In the genomic region with DNA sequence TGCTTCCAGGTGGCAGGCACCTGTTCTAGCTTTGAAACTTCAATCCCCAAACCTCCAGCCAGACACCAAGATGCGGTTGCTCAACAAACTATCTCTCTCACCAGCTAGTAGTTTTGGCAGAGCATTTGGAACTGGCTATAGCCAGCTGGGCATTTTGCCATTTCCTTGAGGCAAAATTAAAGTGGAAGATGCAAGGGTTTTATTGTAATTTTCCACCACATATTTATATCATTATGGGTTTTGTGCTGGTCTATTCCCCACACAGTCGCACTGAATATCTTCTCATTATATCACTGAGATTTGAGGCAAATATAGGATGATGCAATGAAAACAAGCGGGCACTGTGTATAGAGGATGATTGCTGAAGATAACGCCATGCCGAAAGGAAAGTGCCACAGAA, we compare ENCODE assay signal across 14 mouse cellular contexts.
DNase-seq lines count a peak whose midpoint lies in the region; ATAC-seq and TF ChIP-seq lines count a peak whose summit lies in the region.
"Had no signal": no experiment of that assay in that cellular context is flagged by ENCODE, and none has a peak within 500 bp of the region (broad histone marks: within the 10 kb centered on the region; RNA-seq: fewer than 3 reads in every experiment).

No protein-coding gene starts in this region.

- peak; percentile 29 to 79 for DNase-seq in adrenal gland, adult (ENCODE audit: inconsistent age in 2 of 2, low spot score in 1 of 2)
- no peak for DNase-seq in adrenal gland, postnatal 4 days (ENCODE audit: low spot score in 2 of 2)
- DNase-seq in heart, postnatal 0 days (ENCODE audit: low spot score): peak; percentile 15
- no peak for DNase-seq in heart, postnatal 25 days (ENCODE audit: low spot score)
- DNase-seq in liver, adult 2 months (ENCODE audit: extremely low read depth, low read depth, low spot score): peak; percentile 62
- no peak for DNase-seq in liver
- DNase-seq in adrenal gland, postnatal 25 days: peak; percentile 25
- DNase-seq: cerebellum, adult 9-10 months; gastrocnemius, postnatal 14 days; lung, postnatal 14 days had no signal

- intact Hi-C loops in heart, postnatal 25 days (cut with DNase I): loop anchor here (5.0 kb wide), 2 partner anchors 34 to 101 kb away; partner anchors contain the start of gene Prkd1

- TF ChIP-seq EP300 in heart, postnatal 0 days (IDR thresholded peaks at IDR 0.05; ENCODE audit: low read depth): no peak

- no peak for TF ChIP-seq CTCF in heart, postnatal 0 days (IDR thresholded peaks at IDR 0.05; ENCODE audit: low read depth)
- no peak for TF ChIP-seq CTCF in liver, adult 2 months (IDR thresholded peaks at IDR 0.05; ENCODE audit: low read depth, low read length)

- no peaks in the 10 kb centered on the region for H3K79me2 ChIP-seq in liver, adult 2 months (ENCODE audit: control insufficient read depth, insufficient read depth, low read length)

- H3K27ac ChIP-seq in heart, postnatal 0 days (ENCODE audit: low read depth): no peak overlapping the region
- no peak overlapping the region for H3K27ac ChIP-seq in liver, adult 2 months (replicated peaks; ENCODE audit: insufficient read depth, low read depth, low read length)
- H3K27ac ChIP-seq in neural tube, embryonic 15.5 days (replicated peaks): no peak overlapping the region
- H3K27ac ChIP-seq: embryonic facial prominence, embryonic 13.5 days; hindbrain, embryonic 12.5 days; limb, embryonic 13.5 days had no signal

- no peak for TF ChIP-seq POLR2A in liver, adult 2 months (IDR thresholded peaks at IDR 0.05; ENCODE audit: extremely low read depth, insufficient read depth, low read length)

- WGBS in heart, postnatal 0 days: 75% methylated on average over 5 of the region's 5 CpGs
- 76% methylated on average over 5 of the region's 5 CpGs for WGBS in liver, adult 2 months
- WGBS in neural tube, embryonic 15.5 days: 67% methylated on average over 5 of the region's 5 CpGs

- peaks cover 28% of the 10 kb centered on the region for H3K4me1 ChIP-seq in heart, postnatal 0 days (ENCODE audit: control insufficient read depth, insufficient read depth)
- H3K4me1 ChIP-seq in liver, adult 2 months (ENCODE audit: control insufficient read depth, insufficient read depth, low read length): no peaks in the 10 kb centered on the region
- H3K4me1 ChIP-seq in neural tube, embryonic 15.5 days: peaks cover 18% of the 10 kb centered on the region

- H3K4me2 ChIP-seq in heart, postnatal 0 days (ENCODE audit: low read depth, low read length): no peak overlapping the region
- H3K4me2 ChIP-seq in neural tube, embryonic 15.5 days: no peak overlapping the region
- H3K4me2 ChIP-seq: embryonic facial prominence, embryonic 13.5 days; hindbrain, embryonic 12.5 days; limb, embryonic 13.5 days had no signal

- H3K36me3 ChIP-seq in heart, postnatal 0 days (replicated peaks; ENCODE audit: control insufficient read depth, insufficient read depth, low read length): no peaks in the 10 kb centered on the region
- H3K36me3 ChIP-seq in liver, adult 2 months (ENCODE audit: control insufficient read depth, insufficient read depth, low read length): no peaks in the 10 kb centered on the region
- H3K36me3 ChIP-seq in neural tube, embryonic 15.5 days: no peaks in the 10 kb centered on the region
- H3K36me3 ChIP-seq: embryonic facial prominence, embryonic 13.5 days; hindbrain, embryonic 12.5 days; limb, embryonic 13.5 days had no signal

- H3K9ac ChIP-seq in heart, postnatal 0 days (replicated peaks; ENCODE audit: low read depth, low read length): no peak overlapping the region
- H3K9ac ChIP-seq in liver, adult 2 months (ENCODE audit: low read depth, low read length): no peak overlapping the region
- no peak overlapping the region for H3K9ac ChIP-seq in neural tube, embryonic 15.5 days (replicated peaks)
- H3K9ac ChIP-seq: embryonic facial prominence, embryonic 13.5 days; hindbrain, embryonic 12.5 days; limb, embryonic 13.5 days had no signal

- no peak for ATAC-seq in heart, postnatal 0 days (ENCODE audit: insufficient read depth, low read depth)
- no peak; the same call in 1 of the 2 replicates for ATAC-seq in neural tube, embryonic 15.5 days (ENCODE audit: low FRiP score)

- H3K9me3 ChIP-seq in heart, postnatal 0 days (replicated peaks; ENCODE audit: control insufficient read depth, low read length): no peaks in the 10 kb centered on the region
- no peaks in the 10 kb centered on the region for H3K9me3 ChIP-seq in neural tube, embryonic 15.5 days (replicated peaks)
- H3K9me3 ChIP-seq: embryonic facial prominence, embryonic 13.5 days; hindbrain, embryonic 12.5 days; limb, embryonic 13.5 days had no signal

- no peaks in the 10 kb centered on the region for H3K27me3 ChIP-seq in heart, postnatal 0 days (ENCODE audit: control insufficient read depth, insufficient read depth, low read length)
- H3K27me3 ChIP-seq in liver, adult 2 months (ENCODE audit: control insufficient read depth, insufficient read depth, low read length): no peaks in the 10 kb centered on the region
- H3K27me3 ChIP-seq in neural tube, embryonic 15.5 days (replicated peaks): no peaks in the 10 kb centered on the region
- H3K27me3 ChIP-seq: embryonic facial prominence, embryonic 13.5 days; hindbrain, embryonic 12.5 days; limb, embryonic 13.5 days had no signal

- H3K4me3 ChIP-seq in heart, postnatal 0 days (ENCODE audit: low read depth, low read length): no peak overlapping the region
- H3K4me3 ChIP-seq in liver, adult 2 months (ENCODE audit: insufficient read depth, low read depth, low read length): no peak overlapping the region
- H3K4me3 ChIP-seq in neural tube, embryonic 15.5 days (replicated peaks): no peak overlapping the region
- H3K4me3 ChIP-seq: embryonic facial prominence, embryonic 13.5 days; hindbrain, embryonic 12.5 days; limb, embryonic 13.5 days had no signal

Comparison
In these comparisons a context has a peak if more than half of its experiments do, and no peak if none do; other contexts are left out.
1. DNase-seq: peak in adrenal gland, adult (2 of 2), heart, postnatal 0 days (single experiment), liver, adult 2 months (single experiment) and adrenal gland, postnatal 25 days (single experiment); none in adrenal gland, postnatal 4 days (0 of 2), heart, postnatal 25 days (single experiment) and liver (single experiment).